Mouse (Mus musculus) embryonic facial prominence, embryonic 10.5 days (tissue): ENCODE data around the gene Mtx2. TPM values are rescaled to one million over a fixed set of nuclear protein-coding genes. Genes with fewer than 3 reads are reported as not detected.

Experiments used
- polyA plus RNA-seq: library from polyadenylated mRNA; unstranded; fragments of >200 nt; fragmentation: Nextera tagmentation; extraction: Ambion mirVana; gene quantifications from 2 replicates; pipeline ENCODE4 v1.2.1, GENCODE M21; 2016

Gene Mtx2
- polyA plus RNA-seq, 1 experiment from 2014 or later: 112 TPM

Other genes starting within 250 kb of the Mtx2 start
- 35.2 and 35.3 TPM in 2 replicates for gene Lnpk, start 246.4 kb upstream of the Mtx2 start, polyA plus RNA-seq
- gene Evx2, start 166.2 kb upstream of the Mtx2 start, polyA plus RNA-seq: 0.05 and 0.08 TPM in 2 replicates
- not detected in 2 replicates for gene Hoxd13, start 157.5 kb upstream of the Mtx2 start, polyA plus RNA-seq
- not detected in 2 replicates for gene Hoxd12, start 150.8 kb upstream of the Mtx2 start, polyA plus RNA-seq
- not detected in 2 replicates for gene Hoxd11, start 146.2 kb upstream of the Mtx2 start, polyA plus RNA-seq
- gene Hoxd10, start 133.9 kb upstream of the Mtx2 start, polyA plus RNA-seq: not detected in 2 replicates
- not detected in 2 replicates for gene Hoxd9, start 128.1 kb upstream of the Mtx2 start, polyA plus RNA-seq
- not detected in 2 replicates for gene Hoxd8, start 121.2 kb upstream of the Mtx2 start, polyA plus RNA-seq
- 1.7 and 6.9 TPM in 2 replicates for gene Hoxd3, start 113.9 kb upstream of the Mtx2 start, polyA plus RNA-seq
- gene Hoxd4, start 113.9 kb upstream of the Mtx2 start, polyA plus RNA-seq: not detected in 2 replicates
- not detected in 2 replicates for gene Gm28230, start 99.1 kb upstream of the Mtx2 start, polyA plus RNA-seq
- gene Hoxd1, start 62.8 kb upstream of the Mtx2 start, polyA plus RNA-seq: 0.20 and 0.39 TPM in 2 replicates